Mouse (Mus musculus) left cerebral cortex, postnatal 10 days (tissue): Measurements from ENCODE around the gene Evc2. TPM values are rescaled to one million over a fixed set of nuclear protein-coding genes. Genes with fewer than 3 reads are reported as not detected.

ENCODE experiments used
- DNase-seq, 2 experiments: peaks; one replicate each; pipeline ENCODE4 v3.0.0; 2021 to 2022; ENCODE audit warnings: low spot score in 2 of 2, mixed read lengths in 1 of 2; ENCODE audit errors: extremely low spot score in 1 of 2
- intact Hi-C: fragments of 180-260 bp; cut with DNase I; formaldehyde crosslinking; loops from one replicate; pipeline ENCODE4 v1.15.1; 2025
- total RNA-seq, 2 experiments: library from RNA; stranded (reverse); gene quantifications; 2 replicates each; pipeline ENCODE4 v1.2.3; 2021

Gene Evc2
- total RNA-seq, result 1 to 10 TPM; 3.2 to 3.4 TPM

- intact Hi-C loops, result no loop called here
- DNase-seq, result peak; percentile 55 to 86
Measured at GRCm38 (mm10) chr5:37338288-37338687, at the start of gene Evc2. Gene Evc2, plus strand, starts transcription at chr5:37338499.

GRCm38 (mm10) chr5:37289236-37289635 lies 49.1 kb upstream of the Evc2 start:
- DNase-seq, result peak; percentile 52 to 53
- intact Hi-C loops, result loop anchor here (10.0 kb wide), 1 partner anchor 124 kb away; no protein-coding TSS in a partner anchor

DNA sequence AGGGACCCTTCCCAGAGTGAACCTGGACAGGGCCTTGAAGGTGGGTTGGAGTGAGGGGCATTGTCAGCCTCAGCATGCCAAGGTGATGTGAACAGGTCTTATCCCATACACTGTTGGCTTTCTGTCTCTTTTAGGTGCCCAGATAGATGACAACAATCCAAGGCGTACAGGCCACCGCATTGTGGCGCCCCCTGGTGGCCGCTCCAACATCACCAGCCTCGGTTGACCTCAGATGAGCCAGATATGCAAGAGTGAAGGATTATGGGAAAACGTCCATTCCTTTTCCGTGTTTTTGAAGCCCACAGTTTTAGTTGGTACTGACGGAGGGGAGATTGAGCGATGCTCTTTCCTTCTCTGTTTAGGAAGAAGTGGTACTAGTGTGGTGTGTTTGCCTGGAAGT lies 47.3 kb upstream of the Evc2 start:
- intact Hi-C loops, result loop anchor here (10.0 kb wide), 1 partner anchor 904 kb away; no protein-coding TSS in a partner anchor
- no peak for DNase-seq

- intact Hi-C loops, result loop anchor here (5.0 to 10.0 kb wide), 2 partner anchors 796 to 898 kb away; no protein-coding TSS in a partner anchor
Measured at GRCm38 (mm10) chr5:37296717-37297116, 41.6 kb upstream of the Evc2 start.

GRCm38 (mm10) chr5:37298370-37298769 lies 39.9 kb upstream of the Evc2 start:
- DNase-seq, result no peak
- intact Hi-C loops, result loop anchor here (1.0 to 10.0 kb wide), 4 partner anchors 419 to 896 kb away; partner anchors contain the start of gene Stk32b

More at GRCm38 (mm10) chr5:37296717-37297116, 41.6 kb upstream of the Evc2 start:
- DNase-seq, result peak; percentile 25 to 55

DNA sequence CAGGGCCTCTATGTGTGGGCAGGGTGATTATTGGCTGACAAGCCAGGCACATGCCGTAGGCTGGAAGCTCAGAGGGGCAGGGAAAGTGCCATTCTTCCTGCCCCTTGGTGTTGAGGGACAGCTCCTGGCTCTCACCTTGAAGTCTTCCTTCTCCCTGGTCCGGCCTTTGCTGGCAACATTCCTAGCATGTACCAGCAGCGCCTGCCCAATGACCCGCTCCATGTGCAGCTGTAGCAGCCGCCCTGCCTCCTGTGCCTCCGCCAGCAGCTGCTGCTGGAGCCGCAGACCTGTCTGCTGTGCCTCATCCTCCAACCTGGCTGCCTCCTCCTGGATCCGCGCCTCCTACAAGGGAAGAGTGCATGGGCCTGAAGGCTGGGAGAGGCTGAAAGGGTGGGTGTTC lies 28.3 kb upstream of the Evc2 start:
- intact Hi-C loops, result no loop called here

DNA sequence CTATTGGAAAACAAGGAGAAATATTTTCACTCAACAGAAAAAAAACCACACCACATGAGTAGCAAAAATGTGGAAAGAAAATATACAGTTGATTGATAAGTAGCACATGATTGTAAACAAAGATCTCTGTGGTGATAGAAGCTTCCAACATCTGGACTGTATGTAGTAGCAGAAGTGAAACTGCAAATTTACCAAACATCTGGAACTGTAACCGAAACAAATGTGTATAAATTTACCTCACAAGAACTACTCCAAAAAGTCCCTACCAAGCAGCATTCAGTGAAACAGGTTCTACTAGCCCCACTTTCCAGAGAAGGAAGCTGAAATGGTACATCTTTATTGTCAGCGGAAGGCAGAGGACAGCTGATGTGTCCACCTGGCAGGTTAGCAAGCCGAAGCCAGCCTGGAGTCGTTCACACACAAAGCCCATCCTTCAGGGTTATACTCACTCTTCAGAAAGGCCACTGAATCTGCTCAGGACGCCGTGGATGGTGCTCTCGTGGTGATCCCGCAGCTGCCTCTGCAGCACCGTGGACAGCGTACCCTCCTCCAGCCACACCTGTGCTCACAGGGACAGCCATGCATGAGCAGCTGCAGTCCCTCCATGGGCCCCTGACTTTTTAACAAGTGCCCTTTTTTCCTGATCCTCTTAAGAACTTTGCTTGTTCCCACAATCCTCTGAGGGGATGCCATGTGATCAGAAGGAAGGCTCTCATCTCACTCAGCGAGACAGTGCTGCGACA lies 25.1 kb upstream of the Evc2 start:
- intact Hi-C loops, result no loop called here
- DNase-seq, result no peak

More for the DNA sequence above, 28.3 kb upstream of the Evc2 start:
- DNase-seq, result no peak

DNA sequence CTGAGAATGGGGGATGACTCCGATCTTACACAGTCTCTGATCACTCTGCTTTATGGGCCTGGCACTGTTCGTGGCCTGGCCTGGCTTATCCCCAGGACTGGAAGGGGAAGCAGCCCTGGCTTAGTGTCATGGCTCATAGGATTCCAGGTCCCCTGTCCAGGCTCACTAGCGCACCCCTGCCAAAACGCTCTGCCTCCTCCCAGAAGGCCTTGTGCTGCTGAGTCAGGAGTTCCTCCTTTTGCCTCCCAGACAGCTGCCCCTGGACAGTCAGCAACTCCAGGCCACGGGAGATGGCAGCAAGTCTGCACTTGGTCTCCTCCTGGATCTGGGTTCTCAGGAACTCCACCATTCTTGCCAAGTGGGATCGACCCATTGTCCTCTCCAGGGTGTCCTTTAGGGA lies 19.6 kb upstream of the Evc2 start:
- no peak for DNase-seq
- intact Hi-C loops, result no loop called here

- DNase-seq, result peak in 1 of 2 experiments; percentile 42
- intact Hi-C loops, result no loop called here
Measured at GRCm38 (mm10) chr5:37320174-37320573, 18.1 kb upstream of the Evc2 start.

- no peak for DNase-seq
- intact Hi-C loops, result no loop called here
Measured at GRCm38 (mm10) chr5:37320761-37321160, 17.5 kb upstream of the Evc2 start.

DNA sequence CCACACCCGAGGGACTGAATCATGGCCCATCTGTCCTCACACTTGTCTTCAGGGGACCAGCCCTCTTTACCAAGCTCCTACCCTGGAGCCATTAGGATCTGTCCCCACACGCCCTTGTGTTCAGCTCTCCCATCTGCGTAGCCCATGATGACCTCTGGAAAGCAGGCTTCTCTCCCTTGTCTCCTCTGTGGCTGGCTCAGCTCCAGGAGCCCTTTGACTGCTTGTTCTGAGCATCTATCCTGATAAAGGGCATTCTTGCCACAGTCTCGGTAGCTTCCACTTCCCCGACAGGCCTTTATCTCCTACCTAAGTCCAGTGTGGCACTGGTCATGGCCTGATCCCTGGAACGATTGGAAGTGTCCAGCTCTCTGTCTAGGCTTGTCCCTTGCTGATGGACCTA lies 11.6 kb upstream of the Evc2 start:
- intact Hi-C loops, result no loop called here
- DNase-seq, result no peak

- intact Hi-C loops, result no loop called here
- no peak for DNase-seq
Measured at GRCm38 (mm10) chr5:37330449-37331132, 7.7 kb upstream of the Evc2 start.

- no peak for DNase-seq
- intact Hi-C loops, result no loop called here
Measured at GRCm38 (mm10) chr5:37331133-37331505, 7.2 kb upstream of the Evc2 start.

- DNase-seq, result no peak
- intact Hi-C loops, result no loop called here
Measured at GRCm38 (mm10) chr5:37332066-37332465, 6.2 kb upstream of the Evc2 start.

DNA sequence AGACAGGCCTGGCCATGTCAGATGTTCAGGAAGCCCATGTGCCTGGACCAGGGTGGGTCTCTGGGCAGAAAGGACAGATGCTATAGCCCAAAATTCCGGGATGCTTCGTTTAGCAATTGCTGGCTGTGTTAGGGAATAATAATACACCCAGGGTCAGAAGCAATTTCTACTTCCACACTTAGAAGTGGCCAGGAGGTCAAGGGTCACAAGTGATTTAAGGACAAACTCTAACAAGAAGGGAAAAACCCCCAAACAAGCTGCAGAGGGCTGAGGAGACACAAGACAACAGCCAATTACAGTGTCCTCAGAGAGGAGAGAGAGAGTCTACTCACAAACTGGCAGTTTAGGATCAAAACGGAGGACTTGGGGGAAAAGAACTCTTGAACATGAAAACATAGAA lies 3.2 kb upstream of the Evc2 start:
- no peak for DNase-seq

DNA sequence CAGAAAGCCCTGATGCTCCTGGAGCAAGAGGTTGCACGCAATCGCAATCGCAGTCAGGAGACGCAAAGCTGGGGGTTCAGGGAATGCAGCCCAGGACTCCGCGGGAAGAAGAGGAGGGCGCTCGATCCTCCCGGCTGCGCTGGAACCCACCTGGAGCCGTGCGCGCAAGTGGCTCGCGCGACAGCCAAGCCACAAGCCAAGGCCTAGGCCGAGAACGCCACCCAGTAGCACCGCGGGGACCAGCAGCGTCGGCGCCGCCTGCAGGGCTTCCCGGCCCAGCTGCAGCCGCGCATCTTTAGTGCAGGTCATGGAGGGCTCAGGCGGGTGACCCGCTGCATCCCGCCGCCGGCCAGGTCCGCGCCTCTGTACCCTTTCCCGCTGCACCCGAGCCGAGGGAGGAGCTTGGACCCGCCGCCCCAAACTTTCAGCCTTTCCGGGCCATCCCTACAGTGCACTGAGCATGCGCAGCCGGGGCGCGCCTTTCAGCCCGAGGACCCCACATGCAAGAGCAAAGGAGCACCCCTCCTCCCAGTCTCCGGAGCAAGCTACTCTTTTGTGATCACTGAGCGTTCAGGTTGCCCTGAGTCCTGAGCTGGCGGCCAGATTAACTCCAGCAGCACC lies 1.7 kb upstream of the Evc2 start, which contains the start of gene Evc:
Gene Evc, minus strand, starts transcription at position 410 of the 621 bp plus-strand sequence.
- peak in 1 of 2 experiments; percentile 78 for DNase-seq
- intact Hi-C loops, result no loop called here

More for the DNA sequence above, 3.2 kb upstream of the Evc2 start:
- intact Hi-C loops, result loop anchor here (2.0 kb wide), 1 partner anchor 78 kb away; no protein-coding TSS in a partner anchor

DNA sequence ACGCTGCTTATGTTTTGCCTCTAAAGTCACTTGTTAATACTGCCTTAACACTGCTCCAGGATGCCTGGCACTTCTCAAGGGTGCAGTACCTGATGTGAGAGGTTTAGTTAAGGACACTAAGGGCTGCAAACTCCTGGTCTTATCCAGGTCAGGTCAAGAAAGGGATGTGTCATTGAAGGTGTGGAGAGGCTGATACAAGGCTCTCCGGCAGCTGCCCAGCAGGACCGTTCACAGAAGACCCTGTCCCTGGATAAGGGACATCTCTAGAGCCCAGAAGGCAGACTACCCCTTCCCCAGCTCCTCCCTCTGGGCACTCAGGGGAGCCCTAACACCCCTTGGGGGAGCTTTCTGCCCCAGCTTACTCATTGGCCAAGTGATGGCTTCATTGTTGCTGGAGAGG lies 603 bp upstream of the Evc2 start:
- intact Hi-C loops, result no loop called here
- no peak for DNase-seq

GRCm38 (mm10) chr5:37343962-37344361 lies 5.7 kb downstream of the Evc2 start:
- DNase-seq, result no peak
- intact Hi-C loops, result no loop called here

GRCm38 (mm10) chr5:37351791-37352190 lies 13.5 kb downstream of the Evc2 start:
- no peak for DNase-seq
- intact Hi-C loops, result no loop called here
